Mouse (Mus musculus) testis, adult 2 months (tissue): ENCODE data around the gene Fcho1. TPM values are rescaled to one million over a fixed set of nuclear protein-coding genes. Genes with fewer than 3 reads are reported as not detected.
"Not testable (repeated sequence)": the region's sequence is repeated elsewhere in the genome, so short reads cannot be mapped to it uniquely, and the experiment has no call there.

Source experiments
- H3K27ac ChIP-seq: fragments of 200-500 bp; 2 replicates; pipeline ENCODE4 v1.5.1; 2012; ENCODE audit warnings: low read depth, low read length; ENCODE audit not compliant: control insufficient read depth, insufficient read depth
- H3K27me3 ChIP-seq: fragments of 200-500 bp; 2 replicates; pipeline ENCODE4 v1.6.1; 2012; ENCODE audit warnings: mild to moderate bottlenecking, low read length, moderate library complexity; ENCODE audit not compliant: control insufficient read depth, insufficient read depth
- H3K36me3 ChIP-seq: fragments of 200-500 bp; 2 replicates; pipeline ENCODE4 v1.6.1; 2012; ENCODE audit warnings: mild to moderate bottlenecking, low read length; ENCODE audit not compliant: control insufficient read depth, insufficient read depth
- H3K4me1 ChIP-seq: fragments of 200-500 bp; 2 replicates; pipeline ENCODE4 v1.6.1; 2012; ENCODE audit warnings: low read length; ENCODE audit not compliant: control insufficient read depth, insufficient read depth
- H3K4me3 ChIP-seq: fragments of 200-500 bp; 2 replicates; pipeline ENCODE4 v1.5.1; 2012; ENCODE audit warnings: low read depth, mild to moderate bottlenecking, low read length, moderate library complexity, mixed read lengths; ENCODE audit not compliant: control insufficient read depth
- CTCF ChIP-seq: fragments of 200-500 bp; IDR thresholded peaks from 2 replicates; pipeline ENCODE4 v1.5.1; 2012; ENCODE audit warnings: low read depth, mild to moderate bottlenecking, inconsistent platforms, low read length, moderate library complexity; ENCODE audit not compliant: control insufficient read depth, insufficient read depth, insufficient replicate concordance
- POLR2A ChIP-seq: fragments of 200-500 bp; IDR thresholded peaks from 2 replicates; pipeline ENCODE4 v1.6.1; 2012; ENCODE audit warnings: low read depth, mild to moderate bottlenecking, inconsistent platforms, low read length, moderate library complexity; ENCODE audit not compliant: control insufficient read depth
- polyA plus RNA-seq: library from polyadenylated mRNA; depleted of rRNA; stranded (reverse); fragments of >200 nt; gene quantifications from 2 replicates; pipeline ENCODE4 v1.2.3, GENCODE M21; 2012

Gene Fcho1
- polyA plus RNA-seq, 1 experiment, result 2.2 TPM

DNA sequence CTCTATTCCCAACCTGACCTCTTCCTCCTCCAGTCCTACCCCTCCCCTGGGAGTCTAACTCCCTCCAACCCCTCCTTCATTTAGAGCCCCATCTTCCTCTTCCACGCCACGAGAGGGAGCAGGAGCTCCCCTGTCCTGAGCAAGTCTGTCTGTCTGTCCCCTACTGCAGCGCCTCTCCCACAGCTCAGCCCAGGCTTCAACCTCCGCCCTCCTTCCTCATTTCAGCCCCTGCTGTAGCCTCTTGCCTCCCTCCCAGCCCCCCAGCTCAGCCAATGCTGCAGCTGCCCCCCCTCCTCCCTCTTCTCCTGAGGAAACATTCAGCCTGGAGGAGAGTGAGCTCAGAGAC, 23.5 kb downstream of the Fcho1 start:
- TF ChIP-seq POLR2A (no peak), CTCF (no peak)
- Histone ChIP-seq H3K27me3 (peaks cover 6% of the 10 kb centered on the region; the same call in 1 of the 2 replicates), H3K4me3 (no peak overlapping the region), H3K4me1 (peaks cover 8% of the 10 kb centered on the region), H3K36me3 (no peaks in the 10 kb centered on the region), H3K27ac (no peak overlapping the region)

DNA sequence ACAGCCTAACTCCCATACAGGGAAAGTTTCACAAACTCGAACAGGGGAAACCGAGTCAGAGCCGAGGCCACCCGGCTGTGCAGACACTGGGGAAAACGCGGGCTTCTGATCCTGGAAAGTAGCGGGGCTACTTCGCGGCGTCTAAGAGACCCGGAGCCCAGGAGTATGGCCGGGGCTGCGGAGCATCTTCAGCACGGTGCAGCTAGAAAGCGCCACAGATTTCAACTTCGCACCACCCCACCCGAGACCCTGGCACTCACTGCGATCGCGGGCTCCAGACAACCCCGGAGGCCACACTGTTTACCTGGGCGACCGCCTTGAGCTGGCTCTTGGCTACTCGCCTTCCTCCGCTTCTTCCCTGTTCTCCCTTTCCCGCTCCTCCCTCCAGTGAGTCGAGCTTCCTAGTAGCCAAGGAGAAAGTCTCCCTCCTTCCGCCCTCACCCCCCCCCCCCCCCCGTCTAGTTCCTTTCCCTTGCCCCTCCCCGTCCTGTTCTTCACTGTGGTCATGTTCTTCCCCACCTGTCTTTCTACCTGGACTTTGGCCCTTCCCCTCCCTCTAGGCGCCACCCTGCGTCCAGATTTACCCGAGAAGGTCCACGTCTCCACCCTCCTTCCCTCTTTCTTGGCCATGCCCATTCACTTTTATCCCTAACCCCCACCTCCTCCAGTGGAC, 24.0 kb downstream of the Fcho1 start, which contains the start of gene B3gnt3:
Gene B3gnt3, minus strand, starts transcription at position 376 of the 673 bp plus-strand sequence.
- H3K27me3 ChIP-seq, result peaks cover 6% of the 10 kb centered on the region; the same call in 1 of the 2 replicates
- no peaks in the 10 kb centered on the region for H3K36me3 ChIP-seq
- peaks cover 8% of the 10 kb centered on the region for H3K4me1 ChIP-seq
- peak within 1 kb of the TSS; percentile 35 for H3K4me3 ChIP-seq
- TF ChIP-seq POLR2A (no peak), CTCF (no peak)
- no peak within 1 kb of the TSS; the same call in 1 of the 2 replicates for H3K27ac ChIP-seq

GRCm38 (mm10) chr8:71700493-71701269, 24.8 kb downstream of the Fcho1 start:
- Histone ChIP-seq H3K4me3 (peak overlapping the region; percentile 35; the same call in 1 of the 2 replicates), H3K36me3 (no peaks in the 10 kb centered on the region), H3K4me1 (peaks cover 8% of the 10 kb centered on the region), H3K27me3 (peaks cover 6% of the 10 kb centered on the region; the same call in 1 of the 2 replicates), H3K27ac (no peak overlapping the region; the same call in 1 of the 2 replicates)
- TF ChIP-seq CTCF, result no peak
- TF ChIP-seq POLR2A, result peak; percentile 22; the same call in 1 of the 2 replicates

DNA sequence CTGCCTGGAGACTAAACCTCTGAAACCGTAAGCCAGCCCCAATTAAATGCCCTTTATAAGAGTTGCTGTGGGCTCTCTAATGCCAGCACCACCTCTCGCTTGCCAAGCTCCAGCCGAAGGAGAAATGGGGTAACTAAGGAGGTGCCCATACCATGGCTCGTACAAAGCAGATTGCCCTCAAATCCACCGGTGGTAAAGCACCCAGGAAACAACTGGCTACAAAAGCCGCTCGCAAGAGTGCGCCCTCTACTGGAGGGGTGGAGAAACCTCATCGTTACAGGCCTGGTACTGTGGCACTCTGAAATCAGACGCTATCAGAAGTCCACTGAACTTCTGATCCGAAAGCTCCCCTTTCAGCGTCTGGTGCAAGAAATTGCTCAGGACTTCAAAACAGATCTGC, 30.1 kb downstream of the Fcho1 start:
- H3K27me3 ChIP-seq, H3K4me1 ChIP-seq, H3K36me3 ChIP-seq, H3K4me3 ChIP-seq, H3K27ac ChIP-seq: not testable (repeated sequence)
- peak; percentile 34; the same call in 1 of the 2 replicates for TF ChIP-seq CTCF

DNA sequence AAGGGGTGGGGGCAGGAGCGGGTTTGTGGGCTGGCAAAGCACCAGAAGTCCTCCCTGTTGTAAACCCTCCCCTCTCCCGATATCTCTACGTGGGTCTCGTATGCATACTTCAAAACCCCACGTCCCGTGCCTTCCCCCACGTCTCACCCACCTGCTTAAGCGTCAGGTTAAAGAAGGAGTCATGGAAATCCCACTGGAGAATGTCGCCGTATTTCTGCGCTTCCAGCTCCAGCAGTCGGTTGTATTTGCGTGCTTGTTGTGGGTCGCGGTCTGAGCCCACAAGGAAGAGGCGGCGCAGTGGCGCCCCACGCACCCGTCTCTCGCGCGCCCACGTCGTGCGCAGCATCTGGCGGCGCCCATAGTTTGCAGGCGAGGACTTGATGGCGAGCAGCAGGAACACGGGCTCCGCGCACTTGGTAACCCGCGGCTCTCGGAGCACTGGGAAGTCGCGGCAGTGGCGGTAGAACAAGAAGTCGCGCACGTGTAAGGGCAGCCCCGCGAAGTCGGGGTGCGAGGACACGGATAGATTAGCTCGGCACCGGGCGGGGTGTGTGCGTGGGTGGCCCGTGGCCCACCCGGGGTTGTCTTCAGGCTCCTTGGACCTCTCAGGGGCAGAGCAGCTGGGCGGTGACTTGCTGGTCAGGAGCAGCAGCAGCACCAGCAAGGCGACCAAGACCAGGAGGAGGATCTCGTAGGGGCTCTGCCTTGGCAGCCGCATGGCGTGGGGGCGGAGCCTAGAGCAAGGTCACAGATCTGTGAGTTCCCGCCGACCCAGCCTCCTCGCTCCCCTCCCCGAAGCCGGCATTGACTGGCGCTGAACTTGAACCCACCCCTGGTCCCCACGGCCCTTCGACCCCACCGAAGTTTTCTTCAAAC, 32.1 kb downstream of the Fcho1 start:
- TF ChIP-seq POLR2A, result no peak
- Histone ChIP-seq H3K27ac (no peak overlapping the region), H3K4me3 (no peak overlapping the region; the same call in 1 of the 2 replicates), H3K4me1 (peaks cover 9% of the 10 kb centered on the region), H3K36me3 (no peaks in the 10 kb centered on the region), H3K27me3 (no peaks in the 10 kb centered on the region; the same call in 1 of the 2 replicates)

- no peaks in the 10 kb centered on the region for H3K36me3 ChIP-seq
- no peak for TF ChIP-seq CTCF
- TF ChIP-seq POLR2A, result no peak
- no peak overlapping the region for H3K27ac ChIP-seq
- no peaks in the 10 kb centered on the region; the same call in 1 of the 2 replicates for H3K27me3 ChIP-seq
- H3K4me1 ChIP-seq, result peaks cover 9% of the 10 kb centered on the region
- no peak overlapping the region for H3K4me3 ChIP-seq
These were observed 33.0 kb downstream of the Fcho1 start for GRCm38 (mm10) chr8:71692509-71692908.
